Comparison of ENCODE assay signal across 8 mouse cellular contexts in genomic region chr5:92504676-92505400, GRCm38 (mm10). TPM values are rescaled to one million over a fixed set of nuclear protein-coding genes. Genes with fewer than 3 reads are reported as not detected.
DNase-seq lines count a peak whose midpoint lies in the region; ATAC-seq and TF ChIP-seq lines count a peak whose summit lies in the region.

No protein-coding gene starts in this region.

- H3K27me3 ChIP-seq in forebrain, embryonic 13.5 days: no peaks in the 10 kb centered on the region
- H3K27me3 ChIP-seq in hindbrain, embryonic 13.5 days: no peaks in the 10 kb centered on the region
- H3K27me3 ChIP-seq in midbrain, embryonic 13.5 days: no peaks in the 10 kb centered on the region

- WGBS in forebrain, embryonic 13.5 days: under 1% methylated on average over 35 of the region's 35 CpGs
- under 1% methylated on average over 35 of the region's 35 CpGs for WGBS in hindbrain, embryonic 13.5 days
- WGBS in midbrain, embryonic 13.5 days: under 1% methylated on average over 35 of the region's 35 CpGs

- H3K36me3 ChIP-seq in forebrain, embryonic 13.5 days (ENCODE audit: poor library complexity, severe bottlenecking): 0 out of 2 replicates have a peak, but pooled peaks cover 3% of the 10 kb centered on the region
- H3K36me3 ChIP-seq in hindbrain, embryonic 13.5 days: no peaks in the 10 kb centered on the region
- no peaks in the 10 kb centered on the region for H3K36me3 ChIP-seq in midbrain, embryonic 13.5 days

- H3K4me3 ChIP-seq in layer of hippocampus, adult 2 months: peak overlapping the region; percentile 88
- H3K4me3 ChIP-seq in forebrain, embryonic 13.5 days: peak overlapping the region; percentile 87
- peak overlapping the region; percentile 86 for H3K4me3 ChIP-seq in hindbrain, embryonic 13.5 days
- peak overlapping the region; percentile 64 for H3K4me3 ChIP-seq in midbrain, embryonic 13.5 days (replicated peaks)

- peak overlapping the region; percentile 97 for H3K9ac ChIP-seq in forebrain, embryonic 13.5 days
- H3K9ac ChIP-seq in hindbrain, embryonic 13.5 days: peak overlapping the region; percentile 98
- H3K9ac ChIP-seq in midbrain, embryonic 13.5 days (replicated peaks): peak overlapping the region; percentile 90

- peak overlapping the region; percentile 99 for H3K27ac ChIP-seq in layer of hippocampus, adult 2 months
- peak overlapping the region; percentile 100 for H3K27ac ChIP-seq in forebrain, embryonic 13.5 days
- peak overlapping the region; percentile 99 for H3K27ac ChIP-seq in hindbrain, embryonic 13.5 days
- H3K27ac ChIP-seq in midbrain, embryonic 13.5 days: peak overlapping the region; percentile 97

- no peaks in the 10 kb centered on the region for H3K9me3 ChIP-seq in forebrain, embryonic 13.5 days (replicated peaks)
- H3K9me3 ChIP-seq in hindbrain, embryonic 13.5 days: no peaks in the 10 kb centered on the region
- H3K9me3 ChIP-seq in midbrain, embryonic 13.5 days: no peaks in the 10 kb centered on the region

- peak; percentile 22 to 36 for DNase-seq in layer of hippocampus, adult 2 months (ENCODE audit: low spot score in 2 of 2)
- DNase-seq in layer of hippocampus, adult 18-20 months (ENCODE audit: low spot score in 2 of 2): no peak
- DNase-seq in liver: peak; percentile 35
- peak; percentile 79 for DNase-seq in thymus, postnatal 0 days (ENCODE audit: low spot score)

- peaks cover 32% of the 10 kb centered on the region for H3K4me1 ChIP-seq in forebrain, embryonic 13.5 days
- peaks cover 48% of the 10 kb centered on the region for H3K4me1 ChIP-seq in hindbrain, embryonic 13.5 days (replicated peaks)
- peaks cover 30% of the 10 kb centered on the region for H3K4me1 ChIP-seq in midbrain, embryonic 13.5 days (replicated peaks)

- peak overlapping the region; percentile 68 for H3K4me2 ChIP-seq in forebrain, embryonic 13.5 days
- peak overlapping the region; percentile 75 for H3K4me2 ChIP-seq in hindbrain, embryonic 13.5 days
- peak overlapping the region; percentile 68 for H3K4me2 ChIP-seq in midbrain, embryonic 13.5 days (replicated peaks)

- peak; percentile 63 for ATAC-seq in activated CD4-positive, CD25-positive, alpha-beta regulatory T cell, adult 4 months
- peak; percentile 87 for ATAC-seq in forebrain, embryonic 13.5 days
- ATAC-seq in hindbrain, embryonic 13.5 days (ENCODE audit: low FRiP score): peak; percentile 87
- ATAC-seq in midbrain, embryonic 13.5 days: peak; percentile 88

- no peak for TF ChIP-seq CTCF in layer of hippocampus, adult 2 months (conservative IDR thresholded peaks at IDR 0.05)

RNA-seq across cellular contexts. Expression of gene Scarb2, which starts 1.8 kb away (rescaled TPM):
- total RNA-seq in layer of hippocampus, adult 2 months (2021): 10 to 100 TPM; 88.9 to 89.8 TPM
- 10 to 100 TPM; 92.7 to 93.2 TPM for total RNA-seq in layer of hippocampus, adult 18-20 months (2021)
- polyA plus RNA-seq in activated CD4-positive, CD25-positive, alpha-beta regulatory T cell, adult 4 months (2017; shearing (Covaris generic)): 10 to 100 TPM; 10.6 to 11.8 TPM
- 19.5 and 22.3 TPM in 2 replicates for polyA plus RNA-seq in forebrain, embryonic 13.5 days (2015; fragmentation: Nextera tagmentation; extraction: Ambion mirVana)
- 20.5 and 20.7 TPM in 2 replicates for polyA plus RNA-seq in hindbrain, embryonic 13.5 days (2015; fragmentation: Nextera tagmentation; extraction: Ambion mirVana)
- polyA plus RNA-seq in midbrain, embryonic 13.5 days (2015; fragmentation: Nextera tagmentation; extraction: Ambion mirVana): 21.0 and 21.8 TPM in 2 replicates
- 29.2 and 31.2 TPM in 2 replicates for polyA plus RNA-seq in thymus, postnatal 0 days (2015; fragmentation: Nextera tagmentation; extraction: Ambion mirVana)

RNA-seq across cellular contexts. Expression of gene Fam47e, which starts 50.0 kb away (rescaled TPM):
- under 1 TPM in 1 of 2 experiments, not detected in 1; 0.51 TPM for total RNA-seq in layer of hippocampus, adult 2 months (2021)
- total RNA-seq in layer of hippocampus, adult 18-20 months (2021): 1 to 10 TPM in 1 of 2 experiments, under 1 TPM in 1; 0.48 to 1.1 TPM
- not detected for polyA plus RNA-seq in activated CD4-positive, CD25-positive, alpha-beta regulatory T cell, adult 4 months (2017; shearing (Covaris generic))
- 0.38 TPM in 1 of 2 replicates, not detected in the other for polyA plus RNA-seq in forebrain, embryonic 13.5 days (2015; fragmentation: Nextera tagmentation; extraction: Ambion mirVana)
- polyA plus RNA-seq in hindbrain, embryonic 13.5 days (2015; fragmentation: Nextera tagmentation; extraction: Ambion mirVana): 0.28 and 1.1 TPM in 2 replicates
- polyA plus RNA-seq in midbrain, embryonic 13.5 days (2015; fragmentation: Nextera tagmentation; extraction: Ambion mirVana): not detected in 2 replicates
- 0.29 TPM in 1 of 2 replicates, not detected in the other for polyA plus RNA-seq in thymus, postnatal 0 days (2015; fragmentation: Nextera tagmentation; extraction: Ambion mirVana)

Comparison
In these comparisons a context has a peak if more than half of its experiments do, and no peak if none do; other contexts are left out.
1. DNase-seq: peak in layer of hippocampus, adult 2 months (2 of 2), liver (single experiment) and thymus, postnatal 0 days (single experiment); none in layer of hippocampus, adult 18-20 months (0 of 2).
2. Peak in every context shown above with its lines, with median percentiles within 50 percentile points of each other: H3K27ac ChIP-seq, H3K4me3 ChIP-seq, ATAC-seq, H3K4me2 ChIP-seq and H3K9ac ChIP-seq.